Mouse (Mus musculus) spleen, postnatal 14 days (tissue): Measurements from ENCODE around the gene Thap2.
A peak's percentile ranks its signal among the peaks of the same experiment; 100 is the strongest.

Experiments used
- DNase-seq, 2 experiments: peaks; one replicate each; pipeline ENCODE4 v3.0.0; 2021 to 2022; ENCODE audit warnings: low spot score in 2 of 2

Gene Thap2

DNA sequence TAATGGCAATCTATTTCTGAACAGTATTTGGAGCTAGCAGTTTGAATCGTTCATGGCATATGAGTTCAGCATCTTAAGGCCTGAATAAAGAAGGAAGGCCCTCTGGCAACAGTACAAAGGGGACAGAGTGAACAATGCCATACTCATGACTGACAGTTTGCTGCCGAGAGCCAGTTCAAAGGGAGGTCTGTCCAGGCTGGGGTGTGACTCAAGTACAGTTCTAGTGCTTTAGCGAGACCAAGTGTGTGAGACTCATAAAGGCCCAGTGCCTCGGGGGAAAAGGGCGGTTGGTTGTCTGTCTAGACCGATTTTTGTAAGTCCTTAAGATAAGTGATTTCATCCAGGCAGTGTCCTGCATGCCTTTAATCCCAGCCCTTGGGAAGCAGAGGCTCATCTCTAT is 29.7 kb downstream of the Thap2 start:
- DNase-seq = no peak

GRCm38 (mm10) chr10:115350810-115351397 is 33.3 kb downstream of the Thap2 start:
- no peak for DNase-seq

DNA sequence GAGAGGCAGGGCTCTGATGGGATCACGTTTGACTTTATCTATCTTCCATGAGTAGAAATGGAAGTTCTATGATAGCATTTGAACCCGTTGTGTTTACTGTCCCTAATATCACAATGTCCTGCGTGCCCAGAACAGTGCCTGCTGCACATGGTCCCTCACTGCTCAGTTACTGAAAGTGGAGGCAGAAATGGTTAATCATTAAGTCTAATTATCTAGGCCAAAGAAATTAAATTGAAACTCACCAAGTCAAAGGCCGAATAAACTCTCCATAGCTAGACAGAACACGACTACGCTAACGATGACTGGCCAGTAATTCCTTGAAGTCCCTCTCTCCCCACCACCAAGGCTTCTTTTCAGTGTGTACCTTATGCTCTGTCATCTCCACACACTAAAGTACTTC is 34.7 kb downstream of the Thap2 start:
- no peak for DNase-seq

- no peak for DNase-seq
Observed at GRCm38 (mm10) chr10:115349029-115349428, 35.2 kb downstream of the Thap2 start.

DNA sequence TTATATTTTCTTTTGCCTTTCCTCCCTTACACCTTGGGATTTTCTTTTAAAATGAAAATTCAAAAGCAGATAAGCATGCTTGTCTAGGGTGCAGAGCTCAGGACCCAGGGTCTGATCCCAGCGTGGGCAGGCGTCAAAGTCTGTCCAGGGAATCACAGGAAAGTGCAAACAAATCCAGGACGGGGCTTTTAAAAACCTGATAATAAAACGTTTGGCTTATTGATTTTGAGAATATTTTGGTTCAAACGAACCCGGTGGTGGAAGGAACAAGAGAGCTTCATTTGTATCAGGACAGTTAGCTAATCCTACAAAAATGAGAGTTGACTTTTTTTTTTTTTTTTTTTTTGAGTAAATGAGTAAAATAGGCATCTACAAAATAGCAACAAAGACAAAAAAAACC is 36.1 kb downstream of the Thap2 start:
- DNase-seq = no peak

DNA sequence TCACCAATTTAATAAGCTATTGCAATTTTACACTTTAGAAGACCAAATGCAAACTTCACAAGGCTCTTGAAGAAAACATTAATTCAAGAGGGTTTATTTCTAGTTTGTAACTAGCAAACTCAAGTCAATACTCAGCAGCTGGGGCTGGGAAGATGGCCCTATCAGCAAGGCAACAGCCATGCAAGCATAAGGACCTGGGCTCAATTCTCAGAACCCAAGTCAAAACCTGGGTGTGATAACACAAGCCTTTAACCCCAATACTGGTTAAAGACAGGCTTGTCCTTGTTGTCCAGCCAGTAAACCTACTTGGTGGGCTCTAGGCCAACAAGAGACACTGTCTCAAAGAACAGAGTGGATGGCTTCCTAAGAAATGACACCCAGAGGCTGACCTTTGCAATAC is 37.8 kb downstream of the Thap2 start:
- DNase-seq = no peak

- DNase-seq = no peak
Observed at GRCm38 (mm10) chr10:115342771-115343425, 41.3 kb downstream of the Thap2 start.

- DNase-seq = no peak
Observed at GRCm38 (mm10) chr10:115339820-115340328, 44.4 kb downstream of the Thap2 start.

GRCm38 (mm10) chr10:115336901-115337300 is 47.3 kb downstream of the Thap2 start:
- DNase-seq = no peak

- no peak for DNase-seq
Observed at GRCm38 (mm10) chr10:115333528-115333927, 50.7 kb downstream of the Thap2 start.

DNA sequence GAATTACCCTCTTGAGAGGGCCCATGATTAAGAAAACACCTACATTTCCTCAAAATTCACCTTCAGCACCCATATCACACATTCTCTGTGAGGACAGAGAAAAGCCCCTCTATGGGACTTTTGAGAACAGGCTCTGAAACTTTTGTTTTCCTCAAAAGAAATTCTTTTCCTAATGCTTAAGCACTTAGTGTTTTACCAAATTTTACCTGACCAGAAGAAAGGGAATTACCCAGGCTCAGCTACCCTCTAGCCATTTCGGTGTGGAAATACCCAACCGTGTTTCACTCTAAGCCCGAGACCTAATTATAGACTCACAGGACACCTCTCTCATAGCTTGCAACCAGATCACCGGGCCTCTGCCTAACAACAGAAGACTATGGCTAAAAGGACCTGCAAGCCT is 51.2 kb downstream of the Thap2 start:
- DNase-seq = no peak

GRCm38 (mm10) chr10:115332420-115332952 is 51.8 kb downstream of the Thap2 start:
- no peak for DNase-seq

DNA sequence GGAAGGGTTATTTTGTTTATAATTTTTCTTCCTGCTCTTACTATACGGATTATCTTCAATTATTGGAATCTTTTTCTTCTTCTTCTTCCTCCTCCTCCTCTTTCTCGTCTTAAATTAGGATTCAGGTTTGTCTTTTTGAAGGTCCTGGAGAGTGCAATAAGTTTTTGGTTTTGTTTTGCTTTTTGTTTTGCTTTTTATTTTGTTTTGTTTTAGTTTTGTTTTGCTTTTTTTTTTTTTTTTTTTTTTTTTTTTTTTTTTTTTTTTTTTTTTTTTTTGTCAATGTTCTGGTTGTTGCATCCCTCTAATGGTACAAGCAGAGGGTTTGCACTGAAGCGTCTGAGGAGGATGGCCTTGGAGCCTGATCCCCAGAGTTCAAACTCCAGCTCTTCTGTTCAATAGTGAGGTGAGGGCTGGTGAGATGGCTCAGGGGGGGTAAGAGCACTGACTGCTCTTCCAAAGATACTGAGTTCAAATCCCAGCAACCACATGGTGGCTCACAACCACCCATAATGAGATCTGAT is 55.2 kb downstream of the Thap2 start:
- no peak for DNase-seq

DNA sequence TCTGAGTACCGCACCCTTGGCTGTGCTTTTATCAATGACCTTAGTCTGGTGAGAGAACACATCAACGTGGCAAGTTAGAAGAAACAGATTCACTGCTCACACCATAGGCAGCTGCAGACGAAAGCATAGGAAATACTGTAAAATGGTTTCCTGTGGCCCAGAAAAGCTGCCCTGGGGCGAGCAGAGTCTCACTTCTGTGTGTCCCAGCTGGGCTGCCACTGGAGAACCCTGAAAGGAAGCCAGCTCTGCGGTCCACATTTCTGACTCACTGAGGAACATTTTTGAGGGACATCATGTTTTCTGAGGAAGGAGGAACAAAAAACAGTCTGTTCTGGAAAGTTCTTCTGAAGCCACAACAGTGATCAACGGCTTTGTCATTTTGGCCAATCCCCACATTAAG is 55.7 kb downstream of the Thap2 start:
- DNase-seq = no peak

- peak; percentile 34 to 61 for DNase-seq
Observed at GRCm38 (mm10) chr10:115323295-115323694, 60.9 kb downstream of the Thap2 start.

DNA sequence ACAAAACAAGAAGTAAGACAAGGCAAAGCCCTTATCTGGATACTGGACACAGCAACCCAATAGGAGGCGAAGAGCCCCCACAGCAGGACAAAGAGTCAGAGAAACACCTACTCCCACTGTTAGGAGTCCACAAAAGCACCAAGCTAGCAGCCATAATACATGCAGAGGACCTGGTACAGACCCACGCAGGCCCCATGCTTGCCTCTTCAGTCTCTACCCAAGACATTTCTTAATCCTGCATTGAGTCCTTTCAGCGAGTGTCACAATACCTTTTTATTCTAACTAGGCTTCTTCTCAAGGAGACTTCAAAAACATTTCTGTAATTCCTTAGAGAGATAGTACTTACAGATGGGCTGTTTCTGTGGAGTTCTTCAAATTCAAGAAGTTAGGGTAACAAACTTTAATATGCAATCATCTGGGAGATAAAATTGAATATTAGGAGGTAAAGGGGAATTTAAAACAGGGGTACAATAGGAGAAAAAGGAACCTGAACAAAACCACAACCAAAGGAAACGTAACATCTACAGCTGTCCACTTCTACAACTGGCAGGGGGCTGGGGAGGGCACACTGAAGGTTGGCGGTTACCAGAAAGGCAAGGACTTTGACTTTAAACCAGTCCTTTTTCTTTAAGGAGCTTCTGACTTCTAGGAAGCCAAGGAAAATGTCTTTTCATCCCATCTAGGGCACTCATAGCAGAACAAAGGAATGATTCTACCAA is 62.8 kb downstream of the Thap2 start:
- DNase-seq = no peak
